Mouse (Mus musculus): ENCODE results near the gene BC034090.

DNA sequence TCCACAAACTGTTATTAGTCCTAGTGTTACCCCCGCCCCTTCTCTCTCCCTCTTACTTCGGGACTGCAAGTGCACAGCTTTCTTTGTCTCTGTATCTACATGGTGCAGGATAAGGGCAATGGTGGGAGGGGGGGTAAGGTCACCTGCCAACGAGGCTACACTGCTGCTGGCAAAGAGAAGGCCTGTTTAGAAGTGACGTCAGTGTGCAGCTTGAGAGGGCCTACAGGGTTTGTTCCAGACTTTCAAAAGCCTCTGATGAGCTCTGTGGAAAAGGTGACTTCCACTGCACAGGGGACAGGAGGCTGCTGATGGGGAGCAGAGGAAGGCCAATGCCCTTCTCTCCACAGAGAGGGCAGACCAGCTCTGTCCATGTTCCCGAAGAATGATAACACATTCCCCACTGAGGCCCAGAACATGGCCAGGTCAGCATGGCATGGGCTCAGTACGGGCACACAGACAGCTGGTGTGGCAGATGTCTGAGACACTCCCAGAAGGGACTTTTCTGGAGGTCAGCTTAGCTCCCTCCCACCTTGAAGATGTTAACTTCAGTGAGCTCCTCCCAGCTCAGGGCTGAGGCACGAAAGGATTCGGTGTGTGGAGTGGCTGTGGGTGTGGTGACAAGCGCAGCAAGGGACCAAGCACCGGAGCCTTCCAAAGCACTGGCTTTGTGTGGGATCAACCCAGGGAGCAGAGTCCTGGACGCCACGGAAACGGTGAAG, 7.8 kb downstream of the BC034090 start:
- TF ChIP-seq CTCF (IDR thresholded peaks at IDR 0.05; ENCODE audit: low read depth, low read length) (no peak), POLR2A (IDR thresholded peaks at IDR 0.05; ENCODE audit: borderline replicate concordance, low read depth, low read length) (no peak)

Measured in bone marrow macrophage, adult 2 months (primary cell).